Mouse (Mus musculus) skeletal muscle tissue, adult 2 months (tissue): Measurements from ENCODE around the gene Pak2.
"Not testable (repeated sequence)": the region's sequence is repeated elsewhere in the genome, so short reads cannot be mapped to it uniquely, and the experiment has no call there.

Source experiments
- DNase-seq: peaks from one replicate; pipeline ENCODE4 v3.0.0-alpha.2; 2012; ENCODE audit warnings: low read depth, low spot score

Gene Pak2

GRCm38 (mm10) chr16:32091466-32091865, 12.3 kb upstream of the Pak2 start:
- DNase-seq: no peak

DNA sequence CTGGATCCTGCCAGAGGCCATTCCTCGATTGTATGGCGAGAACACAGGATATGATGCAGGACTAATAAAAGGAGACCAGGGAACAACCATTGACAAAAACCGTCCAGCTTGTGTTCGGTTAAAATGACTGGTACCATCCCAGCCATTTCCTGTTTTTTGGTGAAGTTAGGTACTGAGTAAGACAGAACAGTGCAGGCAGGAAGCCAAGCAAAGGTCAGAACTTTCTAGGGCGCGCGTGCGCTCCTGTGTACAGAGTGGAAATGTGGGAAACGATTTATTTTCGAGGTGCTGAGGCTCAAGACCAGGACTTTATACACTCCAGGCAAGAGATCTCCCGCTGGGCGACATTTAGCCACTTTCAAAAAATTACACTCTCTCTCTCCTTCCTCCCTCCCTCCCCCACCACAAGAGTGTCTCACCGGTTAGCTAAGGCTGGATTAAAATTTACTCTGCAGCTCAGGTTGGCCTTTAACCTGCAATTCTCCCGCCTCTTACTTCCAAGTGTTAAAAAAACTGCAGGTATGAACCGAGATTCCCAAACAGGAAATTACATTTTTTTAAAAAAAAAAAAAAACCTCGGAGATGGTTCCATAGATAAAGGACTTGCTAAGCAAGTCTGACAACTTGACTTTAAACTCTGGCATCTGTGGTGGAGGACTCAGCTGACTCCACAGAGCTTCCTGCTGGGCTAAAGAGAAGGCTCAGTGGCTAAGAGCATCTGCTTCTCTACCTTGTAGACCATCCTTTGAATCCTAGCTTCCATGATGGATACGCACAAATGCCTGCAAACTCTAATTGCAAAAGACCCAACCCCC, 8.7 kb upstream of the Pak2 start:
- DNase-seq: no peak

GRCm38 (mm10) chr16:32078408-32078990, 643 bp downstream of the Pak2 start:
- DNase-seq: no peak

DNA sequence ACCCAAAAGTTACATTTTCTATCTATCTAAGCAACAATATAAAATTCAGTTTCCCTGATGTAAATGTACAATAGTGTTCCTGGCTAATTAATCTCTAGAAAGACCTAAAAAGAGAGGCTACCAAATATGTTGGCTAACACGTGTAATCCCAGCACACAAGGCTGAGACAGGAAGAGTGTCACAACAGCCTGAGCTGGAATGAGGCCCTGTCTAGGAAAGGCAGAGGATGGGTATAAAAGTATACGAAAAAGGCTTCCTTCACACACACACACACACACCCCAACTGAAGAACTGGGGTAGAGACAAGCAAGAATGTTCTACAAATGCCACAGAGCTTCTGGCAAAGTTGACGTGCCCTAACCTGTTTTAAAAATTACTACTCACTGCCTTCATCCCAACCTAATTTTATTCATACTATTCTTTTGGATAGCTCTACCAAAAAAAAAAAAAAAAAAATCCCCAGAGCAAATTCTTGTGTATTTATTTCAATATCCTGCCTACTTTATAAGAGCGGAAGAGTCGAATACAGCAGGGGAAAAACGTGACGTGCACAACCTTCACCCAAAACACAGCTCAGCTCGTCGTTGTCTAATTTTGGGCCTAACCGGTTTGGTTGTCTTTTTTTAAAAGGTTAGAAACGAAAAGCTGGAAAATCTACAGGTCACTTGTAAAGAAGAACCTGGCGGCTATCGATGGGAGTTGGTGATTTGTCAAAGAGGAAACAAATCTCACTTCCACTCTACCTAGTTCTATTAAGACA, 1.3 kb downstream of the Pak2 start:
- no peak for DNase-seq

GRCm38 (mm10) chr16:32076406-32076805, 2.7 kb downstream of the Pak2 start:
- DNase-seq: no peak

DNA sequence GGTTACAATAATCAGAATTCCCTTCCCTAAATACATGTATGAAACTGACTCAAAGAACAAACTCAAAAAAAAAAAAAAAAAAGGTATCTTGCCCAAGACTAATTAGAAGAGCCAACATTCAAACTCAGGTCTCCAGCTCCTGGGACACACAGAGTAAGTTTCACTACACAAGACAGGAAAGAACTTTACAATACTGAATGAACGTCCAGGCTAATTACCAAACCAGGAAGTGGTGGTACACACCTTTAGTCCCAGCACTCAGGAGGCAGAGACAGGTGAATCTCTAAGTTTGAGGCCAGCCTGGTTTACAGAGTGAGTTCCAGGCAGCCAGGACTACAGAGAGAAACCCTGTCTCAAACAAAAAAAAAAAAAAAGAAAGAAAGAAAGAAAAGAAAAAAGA, 3.4 kb downstream of the Pak2 start:
- DNase-seq: no peak

DNA sequence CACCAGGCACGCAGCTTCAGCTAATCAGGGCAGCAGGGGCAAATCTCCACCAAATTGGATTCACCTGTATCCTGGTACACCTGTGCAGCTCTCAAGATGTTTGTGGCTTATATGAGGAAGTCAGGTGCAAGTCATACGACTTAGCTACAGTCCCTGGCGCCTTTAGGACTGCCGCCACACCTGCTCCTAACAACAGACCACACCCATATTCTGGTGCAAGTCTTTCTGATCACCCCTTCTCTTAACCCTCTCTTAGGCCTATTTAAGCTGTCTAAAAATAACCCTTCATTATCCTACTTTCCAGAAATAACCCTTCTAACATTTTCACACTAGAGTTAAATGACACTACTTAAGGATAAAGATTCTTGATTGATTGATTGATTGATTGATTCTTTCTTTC, 9.1 kb downstream of the Pak2 start:
- DNase-seq: not testable (repeated sequence)

DNA sequence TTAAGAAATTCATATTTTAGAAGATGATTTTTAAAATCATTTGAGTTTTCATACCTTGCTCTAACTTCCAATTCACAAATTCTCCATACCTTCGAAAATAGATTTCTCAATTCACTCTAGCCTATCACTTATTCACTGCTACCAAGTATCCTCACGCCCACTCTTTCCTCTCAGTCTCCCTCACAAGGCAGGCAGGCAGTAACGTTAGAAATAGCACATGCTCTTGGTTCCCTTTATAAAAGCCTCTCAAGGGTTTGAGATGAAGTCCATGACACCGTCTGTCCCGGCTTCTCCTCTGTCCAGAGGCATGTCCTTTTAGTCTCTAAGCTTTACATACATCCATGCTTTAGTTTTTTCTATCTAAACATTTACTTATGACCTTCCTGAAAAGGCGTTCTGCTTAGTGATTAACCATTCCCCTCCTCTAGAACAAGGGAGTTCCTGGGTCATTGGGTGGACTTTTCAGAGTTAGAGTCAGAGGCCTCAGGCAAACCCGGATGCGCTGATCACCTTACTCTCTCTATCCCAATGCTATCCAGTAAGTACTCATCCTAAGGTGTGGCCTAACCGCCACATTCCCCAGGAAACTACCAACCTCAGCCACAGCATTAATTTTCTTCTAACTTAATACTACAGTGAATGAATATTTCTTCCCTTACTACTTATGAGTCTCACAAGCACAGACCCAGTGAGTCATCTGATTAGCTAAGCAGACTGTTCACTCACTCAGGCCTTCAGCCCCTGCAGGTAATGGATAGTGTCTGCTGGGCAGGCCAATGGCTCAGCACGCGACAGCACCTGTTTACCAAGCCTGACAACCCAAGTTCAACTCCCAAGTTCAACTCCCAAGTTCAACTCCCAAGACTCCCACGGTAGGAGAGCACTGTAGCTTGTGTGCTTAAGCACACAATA, 10.5 kb downstream of the Pak2 start:
- no peak for DNase-seq

DNA sequence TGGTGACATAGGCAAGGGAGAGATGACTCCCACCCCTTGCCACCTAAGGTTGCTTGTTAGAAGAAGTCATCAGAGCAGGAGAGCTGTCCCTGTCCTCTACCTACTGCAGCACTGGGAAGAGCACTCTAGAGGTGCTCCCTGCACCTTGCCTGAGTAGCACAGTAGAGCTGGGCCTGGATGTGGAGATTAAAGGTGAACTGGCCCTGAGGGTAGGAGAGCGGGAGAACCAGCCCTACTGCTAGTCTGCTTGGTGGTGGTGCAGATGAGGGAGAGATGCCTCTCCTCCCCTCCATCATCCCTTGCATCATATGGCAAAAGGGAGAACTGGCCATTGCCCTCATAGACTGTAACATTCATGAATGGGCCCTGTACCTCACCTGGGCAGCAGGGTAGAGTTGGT, 12.2 kb downstream of the Pak2 start:
- DNase-seq: no peak

- DNase-seq: no peak
Measured at GRCm38 (mm10) chr16:32063900-32064299, 15.2 kb downstream of the Pak2 start.

DNA sequence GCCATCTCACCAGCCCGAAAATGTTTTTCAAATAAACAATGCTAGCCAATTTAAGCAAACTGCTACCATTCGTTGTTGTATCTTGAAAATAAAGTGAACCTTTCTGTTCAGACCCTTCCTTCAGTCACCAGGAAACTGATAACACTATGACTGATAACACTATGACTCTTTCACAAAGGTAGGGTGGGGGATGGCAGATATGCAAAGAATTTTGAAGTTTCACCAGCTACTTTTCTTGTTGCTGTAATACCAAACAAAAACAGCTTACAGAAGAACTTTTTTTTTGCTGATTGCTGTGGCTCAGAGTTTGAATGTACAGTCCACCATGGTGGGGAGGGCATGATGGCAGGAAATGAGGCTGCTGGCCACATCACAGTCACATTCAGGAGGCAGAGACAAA, 16.9 kb downstream of the Pak2 start:
- DNase-seq: no peak

DNA sequence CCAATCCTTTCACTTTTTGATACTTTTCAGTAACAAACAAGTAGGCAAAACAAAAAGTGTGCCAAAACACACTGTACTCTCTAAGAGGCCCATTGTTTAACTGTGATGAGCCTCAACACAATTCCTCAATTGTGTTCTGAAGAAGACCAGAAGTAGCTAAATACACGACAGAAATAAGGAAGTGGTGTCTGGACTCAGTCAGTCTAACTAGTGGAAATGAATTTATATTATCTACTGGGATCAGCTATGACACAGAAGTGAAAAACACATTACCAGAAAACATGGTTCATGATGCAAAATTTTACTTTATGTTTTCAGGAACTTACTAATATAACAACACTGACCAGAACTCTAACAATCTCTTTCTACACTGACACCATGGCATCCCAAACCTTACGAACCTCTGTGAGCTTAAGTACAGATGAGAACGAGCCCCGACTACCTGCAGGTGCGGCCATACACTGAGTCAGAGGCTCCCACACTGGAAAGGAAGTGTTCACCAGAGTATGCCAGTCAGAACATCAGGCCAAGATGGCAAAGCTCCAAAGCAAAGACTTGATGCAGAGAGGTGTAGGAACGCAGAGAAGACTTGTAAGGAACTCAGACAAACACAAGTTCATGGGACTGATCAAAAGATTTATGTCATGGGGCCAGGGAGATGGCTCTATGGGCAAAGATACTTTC, 19.2 kb downstream of the Pak2 start:
- no peak for DNase-seq

- no peak for DNase-seq
Measured at GRCm38 (mm10) chr16:32058817-32059216, 20.3 kb downstream of the Pak2 start.

DNA sequence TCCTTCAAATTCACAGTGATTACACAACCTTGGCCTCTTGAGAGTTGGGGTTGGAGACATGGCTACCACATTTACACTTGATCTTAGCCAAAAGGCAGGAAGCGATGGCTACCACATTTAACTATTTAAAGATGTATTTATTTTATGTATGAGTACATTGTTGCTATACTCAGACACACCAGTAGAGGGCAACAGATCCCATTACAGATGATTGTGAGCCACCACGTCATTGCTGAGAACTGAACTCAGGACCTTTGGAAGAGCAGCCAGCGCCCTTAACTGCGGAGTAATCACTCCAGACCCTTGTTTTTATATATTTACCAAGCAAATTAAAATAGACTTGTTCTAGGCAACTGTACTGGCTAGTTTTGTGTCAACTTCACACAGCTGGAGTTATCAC, 36.8 kb downstream of the Pak2 start:
- no peak for DNase-seq

DNA sequence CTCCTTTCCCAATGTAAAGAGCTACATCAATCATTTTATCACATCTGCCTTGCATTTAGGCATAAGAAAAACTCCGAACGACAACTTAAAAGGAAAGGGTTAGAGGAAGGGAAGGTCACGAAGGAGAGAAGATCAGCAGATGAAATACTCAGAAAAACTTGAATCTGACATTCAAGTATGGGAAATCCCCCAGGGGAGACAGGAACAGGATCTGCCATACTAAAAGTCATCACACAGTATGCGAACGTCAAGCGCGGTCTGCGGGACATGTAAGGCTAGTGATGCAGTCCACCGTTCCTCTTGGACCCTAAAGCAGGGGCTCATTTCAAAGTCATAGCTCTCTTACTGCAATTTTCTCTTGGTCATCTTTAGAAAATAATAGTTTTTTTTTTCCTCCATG, 59.5 kb downstream of the Pak2 start:
- no peak for DNase-seq

DNA sequence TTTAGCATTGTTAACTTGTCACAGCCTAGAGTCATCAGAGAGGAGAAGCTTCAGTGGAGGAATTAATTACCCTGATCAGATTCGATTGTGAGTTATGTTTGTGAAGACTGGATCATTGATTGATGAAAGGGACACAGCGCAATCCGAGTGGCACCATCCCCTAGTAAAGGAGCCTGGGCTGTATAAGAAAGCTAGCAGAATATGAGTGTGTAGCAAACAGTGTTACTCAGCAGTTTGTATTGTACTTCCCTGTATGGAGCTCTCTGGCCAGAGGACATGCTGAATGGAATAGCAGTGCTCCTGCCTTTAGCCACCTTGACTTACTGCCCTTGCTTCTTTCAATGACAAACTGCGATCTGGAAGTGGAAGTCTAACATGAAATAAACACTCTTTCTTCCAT, 68.8 kb downstream of the Pak2 start:
- DNase-seq: no peak

- no peak for DNase-seq
Measured at GRCm38 (mm10) chr16:32009913-32010312, 69.2 kb downstream of the Pak2 start.

DNA sequence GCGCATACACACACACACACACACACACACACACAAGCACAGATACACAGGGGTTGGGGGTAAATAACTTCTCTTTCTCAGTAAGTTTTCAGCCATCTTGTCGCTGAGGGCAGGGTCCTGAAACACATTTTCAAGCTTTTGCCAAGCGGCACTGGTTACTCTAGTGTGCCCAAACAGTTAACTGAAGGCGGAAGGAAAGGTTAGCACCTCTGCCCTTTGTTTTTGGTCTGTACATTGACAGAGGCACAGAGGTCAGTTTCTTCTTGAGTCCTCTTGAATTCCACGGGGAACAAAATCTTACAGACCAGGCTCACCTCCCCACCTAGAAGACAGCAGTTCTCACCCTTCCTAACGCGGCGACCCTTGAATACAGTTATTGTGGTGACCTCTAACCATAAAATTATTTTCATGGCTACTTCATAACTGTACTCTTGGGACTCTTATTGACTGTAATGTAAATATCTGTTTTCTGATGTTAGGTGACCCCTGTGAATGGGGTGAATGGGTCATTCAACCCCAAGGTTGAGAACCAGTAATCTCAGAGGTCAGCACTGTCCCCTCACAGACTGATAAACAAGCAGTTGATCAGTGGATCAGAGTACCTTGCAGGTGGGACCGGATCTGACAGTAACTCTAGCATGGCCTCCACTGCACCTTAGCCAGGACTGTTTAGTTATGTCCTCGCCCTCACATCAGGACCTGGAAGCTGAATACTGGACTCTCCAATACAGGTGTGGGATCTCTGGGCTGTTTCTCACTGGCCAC, 70.4 kb downstream of the Pak2 start:
- DNase-seq: no peak

DNA sequence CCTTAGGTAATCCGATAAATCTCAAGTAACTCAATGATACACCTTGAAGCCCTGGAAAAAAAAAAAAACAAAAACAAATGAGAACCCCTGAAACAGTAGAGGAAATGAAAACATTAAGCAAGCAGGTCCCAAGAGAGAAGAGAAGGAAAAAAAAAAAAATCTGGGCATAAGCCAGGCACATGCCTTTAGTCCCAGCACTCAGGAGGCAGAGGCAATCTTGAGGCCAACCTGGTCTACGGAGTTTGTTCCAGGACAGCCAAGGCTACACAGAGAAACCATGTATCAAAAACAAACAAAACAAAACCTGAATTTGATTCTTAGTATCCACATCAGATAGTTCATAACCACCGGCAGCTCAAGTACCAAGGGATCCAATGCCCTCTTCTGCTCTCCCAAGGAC, 74.4 kb downstream of the Pak2 start:
- no peak for DNase-seq
